Mouse (Mus musculus): Measurements from ENCODE around the gene Ptk7. TPM values are rescaled to one million over a fixed set of nuclear protein-coding genes. Genes with fewer than 3 reads are reported as not detected.

Gene Ptk7
- total and polyA plus RNA-seq, 3 experiments, result 0.11 to 4.8 (median 0.29) TPM

DNA sequence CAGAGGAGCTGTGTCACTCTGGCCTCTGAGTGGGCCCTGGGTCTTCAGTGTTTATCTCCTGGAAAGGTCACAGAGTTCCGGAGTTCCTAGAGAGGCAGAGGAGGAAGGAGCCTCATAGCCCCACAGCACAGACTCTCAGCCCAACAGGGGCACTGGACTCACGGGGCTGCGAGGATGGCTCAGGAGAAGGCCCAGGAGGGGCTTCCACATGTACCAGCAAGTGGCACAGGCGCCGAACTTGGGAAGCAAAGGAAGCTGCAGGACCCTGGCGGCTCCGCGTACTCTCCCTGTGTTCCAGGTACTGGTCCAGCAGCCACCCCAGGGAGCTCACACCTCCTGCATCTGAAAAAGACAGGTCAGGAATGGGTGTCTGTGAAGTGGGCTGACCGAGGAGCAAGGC is 108.1 kb downstream of the Ptk7 start:
- Histone ChIP-seq H3K4me2 (ENCODE audit: insufficient read depth, low read depth, poor library complexity, severe bottlenecking) (no peak overlapping the region), H3K9ac (ENCODE audit: insufficient read depth, low read depth) (no peak overlapping the region), H3K36me3 (replicated peaks in 1 of 2; ENCODE audit: control insufficient read depth in 1 of 2, insufficient read depth in 1 of 2, low read length in 1 of 2) (no peaks in the 10 kb centered on the region), H3K4me3 (replicated peaks in 1 of 3; ENCODE audit: low read depth in 2 of 3, low read length in 2 of 3, poor library complexity in 1 of 3) (no peak overlapping the region), H3K4me1 (ENCODE audit: control insufficient read depth in 1 of 2, insufficient read depth in 2 of 2) (0 out of 4 replicates have a peak, but pooled peaks cover 0 to 4% of the 10 kb centered on the region in 2 experiments), H3K27ac (ENCODE audit: insufficient read depth, low read depth) (no peak overlapping the region), H3K9me3 (replicated peaks; ENCODE audit: low read length) (no peaks in the 10 kb centered on the region), H3K27me3 (replicated peaks) (peaks cover 6% of the 10 kb centered on the region), H3K79me2 (replicated peaks; ENCODE audit: control insufficient read depth, extremely low read depth, insufficient read depth, poor library complexity, severe bottlenecking) (no peaks in the 10 kb centered on the region)
- TF ChIP-seq ZMIZ1 (IDR thresholded peaks at IDR 0.05; ENCODE audit: low read depth, low read length) (no peak), MAX (IDR thresholded peaks at IDR 0.05; ENCODE audit: low read length) (no peak), RAD21 (IDR thresholded peaks at IDR 0.05; ENCODE audit: low read depth, low read length) (no peak), ZNF384 (IDR thresholded peaks at IDR 0.05; ENCODE audit: low read depth, low read length) (no peak), CHD1 (IDR thresholded peaks at IDR 0.05; ENCODE audit: low read depth, low read length) (no peak), JUND (conservative IDR thresholded peaks at IDR 0.05; ENCODE audit: low read depth, low read length) (no peak), TBP (conservative IDR thresholded peaks at IDR 0.05; ENCODE audit: low read depth, low read length) (no peak), MAZ (IDR thresholded peaks at IDR 0.05; ENCODE audit: low read depth, low read length) (no peak), CHD2 (IDR thresholded peaks at IDR 0.05; ENCODE audit: low read length) (no peak), POLR2A (IDR thresholded peaks at IDR 0.05; ENCODE audit: low read depth, low read length) (no peak), RCOR1 (conservative IDR thresholded peaks at IDR 0.05; ENCODE audit: low read depth, low read length) (no peak)
- DNase-seq (ENCODE audit: extremely low read depth), result no peak
- dilution Hi-C loops (cut with MboI; ENCODE audit: extremely low pct_ligation_motif_present, extremely low pct_unique_long_range_greater_than_20kb, low sequenced_read_pairs), result no loop called here
- in situ Hi-C loops (cut with MboI; ENCODE audit: low pct_ligation_motif_present, low pct_unique_long_range_greater_than_20kb, low sequenced_read_pairs), result no loop called here

DNA sequence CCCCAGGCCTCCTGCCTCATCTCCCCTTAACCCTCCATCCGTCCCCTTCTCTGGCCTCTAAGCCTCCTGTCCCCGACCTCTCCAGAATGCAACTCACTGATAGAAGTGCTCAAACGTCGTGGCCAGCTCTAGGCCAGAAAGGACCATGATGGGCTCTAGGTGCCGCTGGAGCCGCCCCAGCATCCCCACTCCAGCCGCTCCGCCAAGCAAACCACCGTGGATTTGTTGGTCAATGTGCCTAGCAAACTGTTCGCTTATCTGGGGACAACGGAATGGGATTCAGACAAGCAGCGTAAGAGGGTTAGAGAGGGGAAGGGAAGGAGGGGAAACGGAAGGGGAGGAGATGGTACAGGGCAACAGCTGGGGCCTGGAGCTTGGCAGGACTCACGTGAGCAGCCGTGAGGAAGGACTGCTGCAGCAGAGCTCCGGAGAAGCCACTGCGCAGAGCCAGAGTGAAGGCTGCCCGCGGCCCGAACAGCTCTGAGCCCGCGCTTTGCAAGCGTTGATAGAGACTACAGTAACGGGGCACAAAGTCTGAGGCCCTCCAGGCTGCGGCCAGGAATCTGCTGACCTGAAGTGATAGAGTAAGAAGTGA is 108.8 kb downstream of the Ptk7 start:
- no peak overlapping the region for H3K4me3 ChIP-seq (replicated peaks in 1 of 3; ENCODE audit: low read depth in 2 of 3, low read length in 2 of 3, poor library complexity in 1 of 3)
- TF ChIP-seq PAX5 (IDR thresholded peaks at IDR 0.05; ENCODE audit: low read length), result no peak
- no peak for TF ChIP-seq ZMIZ1 (IDR thresholded peaks at IDR 0.05; ENCODE audit: low read depth, low read length)
- TF ChIP-seq ELF1 (IDR thresholded peaks at IDR 0.05; ENCODE audit: low read depth, low read length), result no peak
- no peak for TF ChIP-seq RAD21 (IDR thresholded peaks at IDR 0.05; ENCODE audit: low read depth, low read length)
- TF ChIP-seq HCFC1 (IDR thresholded peaks at IDR 0.05; ENCODE audit: low read depth, low read length), result no peak
- no peak for TF ChIP-seq EP300 (IDR thresholded peaks at IDR 0.05; ENCODE audit: low read length)
- TF ChIP-seq E2F4 (IDR thresholded peaks at IDR 0.05; ENCODE audit: insufficient replicate concordance, low read depth, low read length), result no peak
- dilution Hi-C loops (cut with MboI; ENCODE audit: extremely low pct_ligation_motif_present, extremely low pct_unique_long_range_greater_than_20kb, low sequenced_read_pairs), result no loop called here
- no peak overlapping the region for H3K9ac ChIP-seq (ENCODE audit: insufficient read depth, low read depth)
- no peaks in the 10 kb centered on the region for H3K36me3 ChIP-seq (replicated peaks in 1 of 2; ENCODE audit: control insufficient read depth in 1 of 2, insufficient read depth in 1 of 2, low read length in 1 of 2)
- no peak overlapping the region for H3K4me2 ChIP-seq (ENCODE audit: insufficient read depth, low read depth, poor library complexity, severe bottlenecking)
- no peak overlapping the region for H3K27ac ChIP-seq (ENCODE audit: insufficient read depth, low read depth)
- H3K4me1 ChIP-seq (ENCODE audit: control insufficient read depth in 1 of 2, insufficient read depth in 2 of 2), result 0 out of 4 replicates have a peak, but pooled peaks cover 0 to 4% of the 10 kb centered on the region in 2 experiments
- no peaks in the 10 kb centered on the region for H3K79me2 ChIP-seq (replicated peaks; ENCODE audit: control insufficient read depth, extremely low read depth, insufficient read depth, poor library complexity, severe bottlenecking)
- H3K9me3 ChIP-seq (replicated peaks; ENCODE audit: low read length), result no peaks in the 10 kb centered on the region
- in situ Hi-C loops (cut with MboI; ENCODE audit: low pct_ligation_motif_present, low pct_unique_long_range_greater_than_20kb, low sequenced_read_pairs), result no loop called here
- H3K27me3 ChIP-seq (replicated peaks), result peaks cover 6% of the 10 kb centered on the region
- DNase-seq (ENCODE audit: extremely low read depth), result no peak
